Mouse (Mus musculus): ENCODE results near the gene Fam228a. TPM values are rescaled to one million over a fixed set of nuclear protein-coding genes. Genes with fewer than 3 reads are reported as not detected.

The Fam228a gene
- polyA plus RNA-seq, 1 experiment: not detected

- Histone ChIP-seq H3K4me3 (replicated peaks; ENCODE audit: extremely low read depth, low read depth, low read length) (no peak overlapping the region), H3K4me1 (ENCODE audit: control insufficient read depth, insufficient read depth, low read length) (no peaks in the 10 kb centered on the region)
- TF ChIP-seq POLR2A (IDR thresholded peaks at IDR 0.05; ENCODE audit: borderline replicate concordance, extremely low read depth, low read depth, low read length) (no peak), CTCF (IDR thresholded peaks at IDR 0.05; ENCODE audit: insufficient read depth, low read length) (no peak)
- WGBS: 72% methylated on average over 17 of the region's 17 CpGs
- DNase-seq: no peak
Measured at GRCm38 (mm10) chr12:4719762-4720754, 18.2 kb downstream of the Fam228a start.

GRCm38 (mm10) chr12:4719066-4719761, 19.0 kb downstream of the Fam228a start:
- no peak for TF ChIP-seq CTCF (IDR thresholded peaks at IDR 0.05; ENCODE audit: insufficient read depth, low read length)
- no peak for TF ChIP-seq POLR2A (IDR thresholded peaks at IDR 0.05; ENCODE audit: borderline replicate concordance, extremely low read depth, low read depth, low read length)
- no peaks in the 10 kb centered on the region for H3K4me1 ChIP-seq (ENCODE audit: control insufficient read depth, insufficient read depth, low read length)
- no peak overlapping the region for H3K4me3 ChIP-seq (replicated peaks; ENCODE audit: extremely low read depth, low read depth, low read length)
- WGBS: 53% methylated on average over 13 of the region's 13 CpGs
- no peak for DNase-seq

- Histone ChIP-seq H3K4me3 (replicated peaks; ENCODE audit: extremely low read depth, low read depth, low read length) (no peak overlapping the region), H3K4me1 (ENCODE audit: control insufficient read depth, insufficient read depth, low read length) (no peaks in the 10 kb centered on the region)
- TF ChIP-seq POLR2A (IDR thresholded peaks at IDR 0.05; ENCODE audit: borderline replicate concordance, extremely low read depth, low read depth, low read length) (no peak), CTCF (IDR thresholded peaks at IDR 0.05; ENCODE audit: insufficient read depth, low read length) (no peak)
- DNase-seq: no peak
- WGBS: 11% methylated on average over 7 of the region's 7 CpGs
Measured at GRCm38 (mm10) chr12:4717417-4717816, 20.8 kb downstream of the Fam228a start.

- no peak for TF ChIP-seq POLR2A (IDR thresholded peaks at IDR 0.05; ENCODE audit: borderline replicate concordance, extremely low read depth, low read depth, low read length)
- no peak for TF ChIP-seq CTCF (IDR thresholded peaks at IDR 0.05; ENCODE audit: insufficient read depth, low read length)
- DNase-seq: no peak
- Histone ChIP-seq H3K4me3 (replicated peaks; ENCODE audit: extremely low read depth, low read depth, low read length) (no peak overlapping the region), H3K4me1 (ENCODE audit: control insufficient read depth, insufficient read depth, low read length) (no peaks in the 10 kb centered on the region)
- WGBS: 82% methylated on average over 10 of the region's 10 CpGs
Measured at GRCm38 (mm10) chr12:4715606-4716005, 22.6 kb downstream of the Fam228a start.

- 56% methylated on average over 4 of the region's 4 CpGs for WGBS
- Histone ChIP-seq H3K4me3 (replicated peaks; ENCODE audit: extremely low read depth, low read depth, low read length) (no peak overlapping the region), H3K4me1 (ENCODE audit: control insufficient read depth, insufficient read depth, low read length) (no peaks in the 10 kb centered on the region)
- TF ChIP-seq POLR2A (IDR thresholded peaks at IDR 0.05; ENCODE audit: borderline replicate concordance, extremely low read depth, low read depth, low read length) (no peak), CTCF (IDR thresholded peaks at IDR 0.05; ENCODE audit: insufficient read depth, low read length) (no peak)
- no peak for DNase-seq
Measured at GRCm38 (mm10) chr12:4713361-4713760, 24.9 kb downstream of the Fam228a start.

- Histone ChIP-seq H3K4me3 (replicated peaks; ENCODE audit: extremely low read depth, low read depth, low read length) (no peak overlapping the region), H3K4me1 (ENCODE audit: control insufficient read depth, insufficient read depth, low read length) (no peaks in the 10 kb centered on the region)
- 93% methylated on average over 7 of the region's 7 CpGs for WGBS
- TF ChIP-seq CTCF (IDR thresholded peaks at IDR 0.05; ENCODE audit: insufficient read depth, low read length): no peak
- no peak for TF ChIP-seq POLR2A (IDR thresholded peaks at IDR 0.05; ENCODE audit: borderline replicate concordance, extremely low read depth, low read depth, low read length)
- DNase-seq: no peak
Measured at GRCm38 (mm10) chr12:4709926-4710325, 28.3 kb downstream of the Fam228a start.

GRCm38 (mm10) chr12:4708881-4709604, 29.2 kb downstream of the Fam228a start:
- DNase-seq: no peak
- 84% methylated on average over 8 of the region's 8 CpGs for WGBS
- H3K4me3 ChIP-seq (replicated peaks; ENCODE audit: extremely low read depth, low read depth, low read length): no peak overlapping the region
- H3K4me1 ChIP-seq (ENCODE audit: control insufficient read depth, insufficient read depth, low read length): no peaks in the 10 kb centered on the region
- TF ChIP-seq POLR2A (IDR thresholded peaks at IDR 0.05; ENCODE audit: borderline replicate concordance, extremely low read depth, low read depth, low read length): no peak

- no peaks in the 10 kb centered on the region for H3K4me1 ChIP-seq (ENCODE audit: control insufficient read depth, insufficient read depth, low read length)
- no peak overlapping the region for H3K4me3 ChIP-seq (replicated peaks; ENCODE audit: extremely low read depth, low read depth, low read length)
- TF ChIP-seq POLR2A (IDR thresholded peaks at IDR 0.05; ENCODE audit: borderline replicate concordance, extremely low read depth, low read depth, low read length) (no peak), CTCF (IDR thresholded peaks at IDR 0.05; ENCODE audit: insufficient read depth, low read length) (no peak)
- WGBS: 92% methylated on average over 4 of the region's 4 CpGs
- no peak for DNase-seq
Measured at GRCm38 (mm10) chr12:4708296-4708695, 29.9 kb downstream of the Fam228a start.

GRCm38 (mm10) chr12:4707488-4708017, 30.7 kb downstream of the Fam228a start:
- Histone ChIP-seq H3K4me1 (ENCODE audit: control insufficient read depth, insufficient read depth, low read length) (no peaks in the 10 kb centered on the region), H3K4me3 (replicated peaks; ENCODE audit: extremely low read depth, low read depth, low read length) (no peak overlapping the region)
- 64% methylated on average over 14 of the region's 14 CpGs for WGBS
- DNase-seq: peak; percentile 17
- TF ChIP-seq POLR2A (IDR thresholded peaks at IDR 0.05; ENCODE audit: borderline replicate concordance, extremely low read depth, low read depth, low read length): no peak
- TF ChIP-seq CTCF (IDR thresholded peaks at IDR 0.05; ENCODE audit: insufficient read depth, low read length): no peak
